Mouse (Mus musculus) liver, embryonic 12.5 days (tissue): ENCODE data around the gene Slc37a1. TPM values are rescaled to one million over a fixed set of nuclear protein-coding genes. Genes with fewer than 3 reads are reported as not detected.

Experiments
- ATAC-seq: fragments of 200-750 bp; cut with Nextera tagmentation; 2 replicates; pipeline ENCODE4 v1.8.0; 2017; ENCODE audit warnings: moderate number of reproducible peaks, mild to moderate bottlenecking, moderate library complexity
- H3K27ac ChIP-seq: fragments of 300-500 bp; sonication (generic); 2 replicates; pipeline ENCODE4 v1.5.1; 2016; ENCODE audit warnings: mild to moderate bottlenecking
- H3K27me3 ChIP-seq: fragments of 300-500 bp; sonication (generic); replicated peaks from 2 replicates; pipeline ENCODE4 v1.6.1; 2016; ENCODE audit warnings: mild to moderate bottlenecking, moderate library complexity
- H3K36me3 ChIP-seq: fragments of 300-500 bp; sonication (generic); 2 replicates; pipeline ENCODE4 v1.6.1; 2016; ENCODE audit warnings: mild to moderate bottlenecking, moderate library complexity
- H3K4me1 ChIP-seq: fragments of 300-500 bp; sonication (generic); 2 replicates; pipeline ENCODE4 v1.6.1; 2016
- H3K4me2 ChIP-seq: fragments of 300-500 bp; sonication (generic); 2 replicates; pipeline ENCODE4 v1.6.1; 2016; ENCODE audit warnings: mild to moderate bottlenecking, moderate library complexity
- H3K4me3 ChIP-seq: fragments of 300-500 bp; sonication (generic); 2 replicates; pipeline ENCODE4 v1.5.1; 2016; ENCODE audit warnings: mild to moderate bottlenecking, moderate library complexity
- H3K9ac ChIP-seq: fragments of 300-500 bp; sonication (generic); 2 replicates; pipeline ENCODE4 v1.6.1; 2016; ENCODE audit warnings: mild to moderate bottlenecking, moderate library complexity
- H3K9me3 ChIP-seq: fragments of 300-500 bp; sonication (generic); replicated peaks from 2 replicates; pipeline ENCODE4 v1.6.1; 2016; ENCODE audit warnings: mild to moderate bottlenecking, moderate library complexity
- WGBS: fragments of 180-500 bp; shearing (Covaris S2); methylation state at CpG from one replicate; pipeline ENCODE4 v1.1.7; 2016; ENCODE audit not compliant: insufficient replicate concordance; 5-methylcytosine and 5-hydroxymethylcytosine counted together
- polyA plus RNA-seq: library from polyadenylated mRNA; unstranded; fragments of >200 nt; fragmentation: Nextera tagmentation; extraction: Ambion mirVana; gene quantifications from 2 replicates; pipeline ENCODE4 v1.2.1, GENCODE M21; 2016

Slc37a1 gene
- polyA plus RNA-seq, 1 experiment from 2014 or later, result 5.4 TPM

DNA sequence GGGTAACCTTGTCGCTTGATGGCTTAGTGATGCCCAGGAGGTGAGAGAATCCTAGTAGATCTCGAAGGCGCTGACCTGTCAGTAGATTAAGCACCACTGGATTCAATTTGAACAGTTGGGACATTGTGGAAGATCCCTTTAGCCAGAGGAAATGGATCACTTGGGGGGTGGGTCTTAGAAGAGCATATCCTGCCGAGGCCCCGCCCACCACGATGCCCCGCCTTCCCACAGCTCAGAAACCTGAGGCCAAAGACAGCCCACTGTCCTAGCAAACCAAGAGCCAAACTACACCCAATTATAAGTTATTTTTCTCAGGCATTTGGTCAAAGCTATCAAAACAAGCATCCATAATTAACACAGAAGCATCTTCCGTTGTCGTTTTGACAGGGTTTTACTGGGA is 24.5 kb downstream of the Slc37a1 start:
- Histone ChIP-seq H3K4me1 (peaks cover 12% of the 10 kb centered on the region), H3K9me3 (no peaks in the 10 kb centered on the region), H3K4me3 (no peak overlapping the region), H3K4me2 (no peak overlapping the region), H3K27ac (no peak overlapping the region), H3K36me3 (no peaks in the 10 kb centered on the region), H3K9ac (no peak overlapping the region), H3K27me3 (no peaks in the 10 kb centered on the region)
- 72% methylated on average over 9 of the region's 9 CpGs for WGBS
- ATAC-seq, result no peak

DNA sequence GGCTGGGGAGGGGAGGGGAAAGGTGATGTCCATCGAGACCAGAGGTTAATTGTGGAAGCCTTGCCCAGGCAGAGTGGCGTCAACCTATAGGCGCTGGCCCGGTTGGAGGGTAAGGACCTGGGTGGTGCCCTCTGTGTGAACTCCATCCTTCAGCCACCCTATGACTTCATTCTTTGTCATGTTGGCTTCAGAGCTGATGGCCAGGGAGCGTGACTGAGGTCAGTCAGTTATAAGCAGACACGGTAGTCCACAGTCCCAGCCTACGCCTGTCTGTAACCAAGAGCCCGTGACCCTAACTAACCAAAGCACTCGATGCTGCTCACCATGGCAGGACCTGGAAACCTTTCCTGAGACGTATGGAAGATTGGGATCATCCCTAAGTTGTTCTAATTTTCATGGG is 26.1 kb downstream of the Slc37a1 start:
- H3K4me2 ChIP-seq, result no peak overlapping the region
- H3K27ac ChIP-seq, result no peak overlapping the region
- ATAC-seq, result no peak
- no peak overlapping the region for H3K9ac ChIP-seq
- peaks cover 8% of the 10 kb centered on the region; the same call in 1 of the 2 replicates for H3K4me1 ChIP-seq
- no peak overlapping the region for H3K4me3 ChIP-seq
- 82% methylated on average over 10 of the region's 10 CpGs for WGBS
- H3K9me3 ChIP-seq, result no peaks in the 10 kb centered on the region
- H3K27me3 ChIP-seq, result no peaks in the 10 kb centered on the region
- H3K36me3 ChIP-seq, result no peaks in the 10 kb centered on the region

DNA sequence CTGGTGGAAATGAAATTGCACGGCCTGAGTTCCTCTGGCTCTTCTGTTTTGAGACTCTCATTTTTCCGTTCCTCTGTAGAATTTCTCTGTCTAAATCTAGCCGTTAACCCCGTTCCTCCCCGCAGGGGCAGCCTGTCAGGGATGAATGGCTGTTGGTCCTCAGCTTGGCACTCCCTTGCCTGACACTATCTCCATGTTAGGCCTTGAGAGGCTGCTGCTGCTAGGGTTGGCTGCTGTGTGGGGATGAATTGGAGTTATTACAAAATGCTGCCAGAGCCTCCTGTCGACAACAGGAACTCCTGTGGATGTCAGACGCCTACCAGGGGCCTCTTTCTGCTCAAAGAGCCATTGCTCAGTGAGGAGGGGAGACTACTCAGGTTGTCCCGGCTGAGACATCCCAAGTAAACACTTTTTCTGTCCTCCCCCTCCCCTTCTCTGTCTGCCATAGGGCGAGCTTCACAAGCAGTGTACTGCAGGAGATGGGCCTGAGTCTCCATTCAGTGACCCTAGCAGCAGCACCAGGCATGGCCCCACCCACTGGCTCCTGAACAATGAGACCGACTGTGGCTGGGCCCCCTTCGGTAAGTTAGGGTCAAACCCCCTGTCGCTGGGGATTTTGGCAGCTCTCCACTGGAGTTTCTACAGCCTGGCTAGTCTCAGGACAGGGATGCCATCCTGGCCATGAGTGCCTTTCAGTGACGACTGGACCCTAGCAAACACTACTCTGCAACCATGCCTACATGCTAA is 28.6 kb downstream of the Slc37a1 start:
- 62% methylated on average over 13 of the region's 13 CpGs for WGBS
- H3K4me2 ChIP-seq, result no peak overlapping the region
- no peak overlapping the region for H3K4me3 ChIP-seq
- no peak overlapping the region for H3K9ac ChIP-seq
- H3K27me3 ChIP-seq, result no peaks in the 10 kb centered on the region
- H3K4me1 ChIP-seq, result peaks cover 8% of the 10 kb centered on the region; the same call in 1 of the 2 replicates
- no peak for ATAC-seq
- no peaks in the 10 kb centered on the region for H3K9me3 ChIP-seq
- no peak overlapping the region for H3K27ac ChIP-seq
- no peaks in the 10 kb centered on the region for H3K36me3 ChIP-seq

DNA sequence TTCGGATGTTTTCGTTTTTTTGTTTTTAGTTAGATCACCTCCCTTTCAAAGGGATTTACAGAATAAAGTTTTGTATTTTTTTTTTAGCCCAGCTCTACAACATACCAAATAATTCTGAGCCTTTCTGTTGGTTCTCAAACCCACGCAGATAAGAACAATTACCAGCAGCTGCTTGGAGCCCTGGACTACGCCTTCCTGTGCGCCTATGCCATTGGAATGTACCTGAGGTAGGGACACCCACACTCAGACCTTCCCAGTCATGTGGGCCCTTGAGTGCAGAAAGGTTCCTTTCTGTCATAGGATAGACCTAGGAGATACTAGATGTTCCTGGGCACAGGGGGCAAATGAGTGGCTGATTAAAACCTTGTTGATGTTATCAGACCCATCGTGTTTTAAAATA is 29.4 kb downstream of the Slc37a1 start:
- H3K4me3 ChIP-seq, result no peak overlapping the region
- H3K36me3 ChIP-seq, result no peaks in the 10 kb centered on the region
- H3K4me1 ChIP-seq, result peaks cover 8% of the 10 kb centered on the region; the same call in 1 of the 2 replicates
- ATAC-seq, result no peak
- no peaks in the 10 kb centered on the region for H3K27me3 ChIP-seq
- no peak overlapping the region for H3K9ac ChIP-seq
- 73% methylated on average over 6 of the region's 6 CpGs for WGBS
- H3K9me3 ChIP-seq, result no peaks in the 10 kb centered on the region
- H3K4me2 ChIP-seq, result no peak overlapping the region
- no peak overlapping the region for H3K27ac ChIP-seq

DNA sequence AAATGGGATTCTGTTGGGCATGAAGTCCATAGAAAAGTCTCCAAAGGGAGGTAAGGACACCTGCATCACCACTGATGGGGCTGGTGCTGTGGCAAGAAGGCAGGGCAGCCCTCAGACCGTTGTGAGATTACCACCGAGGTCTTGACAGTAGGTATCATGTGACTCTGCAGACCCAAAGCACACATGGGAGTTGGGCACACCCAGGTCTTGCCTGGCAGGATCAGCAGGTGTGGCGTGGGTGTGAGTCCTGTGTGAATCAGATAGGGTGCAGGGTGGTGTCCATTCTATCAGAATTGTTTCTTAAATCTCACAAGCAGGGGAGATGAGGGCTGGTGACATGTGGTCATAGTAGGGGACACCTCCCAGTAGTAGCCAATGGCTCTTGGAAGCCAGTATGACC is 30.4 kb downstream of the Slc37a1 start:
- Histone ChIP-seq H3K36me3 (no peaks in the 10 kb centered on the region), H3K27ac (no peak overlapping the region), H3K4me2 (no peak overlapping the region), H3K27me3 (no peaks in the 10 kb centered on the region), H3K4me1 (peaks cover 8% of the 10 kb centered on the region; the same call in 1 of the 2 replicates), H3K4me3 (no peak overlapping the region), H3K9ac (no peak overlapping the region), H3K9me3 (no peaks in the 10 kb centered on the region)
- WGBS, result 59% methylated on average over 3 of the region's 3 CpGs
- ATAC-seq, result 0 out of 2 replicates have a peak, but pooled peaks have one; percentile 27

DNA sequence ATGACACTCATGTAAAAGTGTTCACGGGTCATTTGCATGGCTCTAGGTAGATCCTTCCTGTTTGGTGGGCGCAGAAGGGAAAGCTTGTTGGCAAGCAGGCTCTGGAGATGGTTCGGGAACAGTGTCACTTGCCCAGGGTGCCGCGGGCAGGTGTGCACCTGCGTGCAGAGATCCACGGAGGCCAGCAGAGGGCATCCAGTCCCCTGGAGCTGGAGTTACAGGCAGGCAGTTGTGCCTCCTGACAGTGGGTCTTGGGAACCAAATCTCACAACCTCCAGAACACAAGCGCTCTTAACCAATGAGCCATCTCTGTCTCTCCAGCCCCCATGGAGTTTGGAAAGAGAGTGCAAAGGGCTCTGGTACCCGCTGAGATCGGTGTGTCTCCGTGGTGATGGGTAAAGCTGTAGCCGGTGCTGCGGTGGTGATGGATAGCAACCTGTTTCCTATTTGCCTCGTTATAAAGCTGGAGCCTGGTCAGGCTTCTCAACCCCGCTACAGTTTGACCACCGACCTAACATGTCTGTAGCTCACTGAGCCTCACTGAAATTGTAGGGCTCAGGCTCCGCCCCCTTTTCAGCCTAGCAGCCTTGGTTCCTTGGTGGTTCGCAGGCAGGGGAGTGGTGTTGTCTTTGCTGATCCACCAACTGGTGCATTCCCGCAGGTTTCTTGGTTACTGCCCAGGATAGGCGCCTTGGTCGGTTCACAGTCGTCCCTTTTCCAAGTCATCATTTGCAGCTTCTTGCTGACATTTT is 31.1 kb downstream of the Slc37a1 start:
- WGBS, result 66% methylated on average over 22 of the region's 22 CpGs
- ATAC-seq, result no peak
- H3K9me3 ChIP-seq, result no peaks in the 10 kb centered on the region

DNA sequence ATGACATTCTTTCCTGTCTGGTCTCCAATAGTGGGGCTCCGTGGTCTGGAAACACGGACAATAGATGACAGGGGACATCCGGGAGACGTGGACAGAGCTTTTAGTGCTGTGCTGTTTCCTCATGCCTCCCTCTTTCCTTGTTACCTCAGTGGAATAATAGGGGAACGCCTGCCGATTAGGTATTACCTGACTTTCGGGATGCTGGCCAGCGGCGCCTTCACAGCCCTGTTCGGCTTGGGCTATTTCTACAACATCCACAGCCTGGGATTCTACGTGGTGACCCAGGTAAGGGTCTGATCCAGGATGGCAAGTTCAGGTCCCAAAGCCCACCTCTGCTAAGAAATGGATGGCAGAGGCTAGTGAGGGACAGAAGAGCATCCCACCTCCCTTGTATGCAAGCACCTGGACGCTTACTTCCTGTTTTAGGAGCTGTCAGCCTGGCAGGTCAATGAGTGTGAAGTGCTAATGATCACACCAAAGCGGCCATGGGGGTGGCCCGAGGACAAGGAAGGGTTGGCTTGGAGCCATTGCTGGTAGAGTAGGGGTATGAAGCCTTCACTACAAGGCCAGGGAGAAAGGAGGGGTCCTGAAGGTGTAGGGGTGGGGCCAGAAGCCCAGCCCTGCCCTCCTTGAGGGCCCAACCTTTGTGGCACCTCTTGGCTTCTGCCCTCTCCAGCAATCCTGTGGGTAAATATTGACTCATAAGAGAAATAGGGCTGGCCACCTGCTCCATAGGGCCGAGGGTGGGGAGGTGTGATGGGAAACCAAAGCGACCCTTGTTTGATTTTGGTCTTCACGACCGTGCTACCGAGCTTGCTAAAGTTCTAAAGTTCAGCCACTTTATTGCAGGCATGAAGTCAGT is 32.5 kb downstream of the Slc37a1 start:
- H3K4me3 ChIP-seq, result no peak overlapping the region
- H3K27me3 ChIP-seq, result no peaks in the 10 kb centered on the region
- no peak overlapping the region for H3K9ac ChIP-seq
- H3K36me3 ChIP-seq, result no peaks in the 10 kb centered on the region
- no peaks in the 10 kb centered on the region for H3K9me3 ChIP-seq
- peaks cover 11% of the 10 kb centered on the region; the same call in 1 of the 2 replicates for H3K4me1 ChIP-seq
- WGBS, result 79% methylated on average over 19 of the region's 19 CpGs
- H3K27ac ChIP-seq, result no peak overlapping the region
- H3K4me2 ChIP-seq, result no peak overlapping the region
- no peak for ATAC-seq

More for the DNA sequence above, 31.1 kb downstream of the Slc37a1 start:
- peaks cover 8% of the 10 kb centered on the region; the same call in 1 of the 2 replicates for H3K4me1 ChIP-seq
- no peak overlapping the region for H3K4me3 ChIP-seq
- no peak overlapping the region for H3K4me2 ChIP-seq
- no peak overlapping the region for H3K9ac ChIP-seq
- no peaks in the 10 kb centered on the region for H3K36me3 ChIP-seq
- H3K27ac ChIP-seq, result no peak overlapping the region
- no peaks in the 10 kb centered on the region for H3K27me3 ChIP-seq

DNA sequence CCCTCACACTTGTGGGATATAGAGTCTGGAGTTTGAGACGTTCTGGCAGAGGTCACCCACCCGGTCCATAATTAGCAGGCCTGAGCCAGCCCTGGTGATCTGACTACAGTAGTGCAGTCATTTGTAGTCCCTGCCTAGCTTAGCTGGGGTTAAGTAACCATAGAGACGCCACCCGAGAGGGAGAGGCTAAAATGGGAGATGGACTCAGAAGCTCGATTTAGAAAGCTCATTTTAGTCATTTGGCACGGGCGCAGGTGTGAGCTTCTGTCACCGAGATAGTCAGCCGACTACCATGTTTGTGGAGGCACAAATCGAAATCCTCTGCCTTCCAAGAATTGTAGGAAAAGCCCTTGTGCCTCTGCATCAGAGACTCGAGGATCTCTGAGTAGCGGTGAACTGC is 34.8 kb downstream of the Slc37a1 start:
- no peak overlapping the region for H3K9ac ChIP-seq
- peaks cover 27% of the 10 kb centered on the region for H3K4me1 ChIP-seq
- H3K4me2 ChIP-seq, result no peak overlapping the region
- 79% methylated on average over 12 of the region's 12 CpGs for WGBS
- no peaks in the 10 kb centered on the region for H3K27me3 ChIP-seq
- H3K27ac ChIP-seq, result no peak overlapping the region
- ATAC-seq, result no peak
- H3K9me3 ChIP-seq, result no peaks in the 10 kb centered on the region
- H3K36me3 ChIP-seq, result no peaks in the 10 kb centered on the region
- no peak overlapping the region for H3K4me3 ChIP-seq

DNA sequence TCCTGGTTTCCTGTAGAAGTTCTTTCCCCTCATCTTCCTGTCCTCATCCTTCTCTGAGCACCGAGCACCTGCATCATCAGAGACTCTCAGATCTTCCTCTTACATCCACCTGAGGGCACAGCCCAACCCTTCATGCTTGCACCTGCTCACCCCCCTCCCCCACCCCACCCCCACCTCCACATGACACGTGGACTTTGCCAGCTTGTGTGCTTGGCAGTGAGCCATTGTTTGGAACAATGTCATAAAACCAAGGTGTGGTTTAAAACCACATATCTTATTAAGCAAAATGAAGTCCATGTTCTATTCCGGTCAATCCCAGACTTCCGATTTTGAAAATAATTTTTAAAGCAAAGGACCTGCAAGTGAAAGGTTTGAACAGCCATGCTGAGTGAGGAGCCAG is 35.9 kb downstream of the Slc37a1 start:
- Histone ChIP-seq H3K27ac (no peak overlapping the region), H3K36me3 (no peaks in the 10 kb centered on the region), H3K4me2 (no peak overlapping the region), H3K4me1 (peaks cover 23% of the 10 kb centered on the region), H3K4me3 (no peak overlapping the region), H3K9me3 (no peaks in the 10 kb centered on the region), H3K9ac (no peak overlapping the region), H3K27me3 (no peaks in the 10 kb centered on the region)
- ATAC-seq, result no peak
- WGBS, result 78% methylated on average over 4 of the region's 4 CpGs

DNA sequence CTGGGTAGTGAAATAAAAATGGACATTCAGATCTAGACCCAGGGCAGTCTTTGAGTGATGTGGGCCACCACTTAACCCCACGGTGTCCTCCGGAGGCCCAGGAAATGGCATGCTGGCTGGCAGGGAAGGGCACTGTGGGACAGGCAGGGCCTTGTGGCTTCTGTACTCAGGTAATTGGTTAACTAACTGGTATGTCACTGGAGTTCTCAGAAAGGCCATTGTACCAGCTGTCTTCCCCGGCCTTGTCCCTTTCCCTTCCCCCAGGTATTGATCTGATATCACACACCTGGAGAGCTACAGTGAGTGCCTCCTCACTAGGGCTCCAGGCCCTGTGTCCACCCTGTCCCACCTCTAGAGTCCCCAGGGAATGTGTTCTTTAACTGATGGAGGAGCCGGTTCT is 36.8 kb downstream of the Slc37a1 start:
- no peak overlapping the region for H3K9ac ChIP-seq
- H3K4me3 ChIP-seq, result no peak overlapping the region
- no peaks in the 10 kb centered on the region for H3K27me3 ChIP-seq
- no peak for ATAC-seq
- H3K4me1 ChIP-seq, result peaks cover 22% of the 10 kb centered on the region
- no peak overlapping the region for H3K4me2 ChIP-seq
- no peaks in the 10 kb centered on the region for H3K9me3 ChIP-seq
- no peak overlapping the region for H3K27ac ChIP-seq
- 75% methylated on average over 4 of the region's 4 CpGs for WGBS
- H3K36me3 ChIP-seq, result no peaks in the 10 kb centered on the region

DNA sequence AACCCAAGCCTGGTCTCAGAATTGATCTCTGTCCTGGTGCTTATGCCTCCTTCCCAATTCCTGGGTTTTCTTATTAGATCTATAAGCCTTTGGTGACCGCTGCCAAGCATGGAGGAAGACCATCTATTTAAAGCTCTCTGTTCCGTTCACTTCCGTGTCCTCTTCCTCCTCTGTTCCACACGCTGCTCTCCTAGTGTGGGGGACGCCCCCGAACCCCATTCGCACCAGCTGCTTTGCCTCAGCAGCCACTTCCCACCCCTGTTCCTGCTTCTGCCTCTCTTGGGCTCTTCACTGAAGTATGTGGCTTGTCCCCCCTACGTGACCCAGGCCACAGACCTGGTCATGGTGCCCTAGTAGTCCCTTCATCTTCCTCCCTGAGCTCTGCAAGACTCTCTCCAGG is 37.6 kb downstream of the Slc37a1 start:
- 82% methylated on average over 8 of the region's 8 CpGs for WGBS
- no peak overlapping the region for H3K9ac ChIP-seq

More for the DNA sequence above, 37.6 kb downstream of the Slc37a1 start:
- H3K4me3 ChIP-seq, result no peak overlapping the region
- H3K27me3 ChIP-seq, result no peaks in the 10 kb centered on the region
- no peaks in the 10 kb centered on the region for H3K36me3 ChIP-seq
- no peak overlapping the region for H3K27ac ChIP-seq
- no peaks in the 10 kb centered on the region for H3K9me3 ChIP-seq
- no peak for ATAC-seq
- H3K4me2 ChIP-seq, result no peak overlapping the region
- H3K4me1 ChIP-seq, result peaks cover 22% of the 10 kb centered on the region
